Mouse (Mus musculus): Measurements from ENCODE around the gene Bcor. TPM values are rescaled to one million over a fixed set of nuclear protein-coding genes. Genes with fewer than 3 reads are reported as not detected.

Bcor gene
- polyA plus RNA-seq, 1 experiment from 2014 or later, result 20.6 TPM

DNA sequence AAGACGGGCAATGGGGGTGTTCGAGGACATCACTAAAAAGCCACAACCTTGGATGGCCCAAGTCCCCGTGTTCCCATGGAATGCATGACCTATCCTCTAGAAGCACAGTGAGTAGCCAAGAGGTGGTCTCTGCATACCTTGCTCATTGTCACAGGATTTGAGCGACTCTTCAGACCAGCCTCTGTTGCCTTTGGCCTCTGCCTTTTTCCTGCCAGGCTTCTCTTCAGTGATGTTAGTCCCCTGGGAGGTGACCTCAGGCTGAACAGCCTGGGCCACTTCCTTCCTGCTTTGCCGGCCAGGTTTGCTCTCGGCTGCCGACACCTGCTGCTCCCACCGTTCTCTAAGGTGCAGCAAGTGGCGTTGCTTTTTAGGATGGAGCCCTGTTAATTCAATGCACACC lies 112.0 kb downstream of the Bcor start:
- H3K9ac ChIP-seq (replicated peaks; ENCODE audit: low read depth, low read length), result no peak overlapping the region
- no peak overlapping the region for H3K27ac ChIP-seq (ENCODE audit: low read length)
- 42% methylated on average over 9 of the region's 9 CpGs for WGBS
- H3K4me1 ChIP-seq (ENCODE audit: control insufficient read depth, insufficient read depth, low read length), result no peaks in the 10 kb centered on the region
- H3K36me3 ChIP-seq (ENCODE audit: control insufficient read depth, insufficient read depth, low read length), result peaks cover 6% of the 10 kb centered on the region; the same call in 1 of the 2 replicates
- H3K4me3 ChIP-seq (ENCODE audit: low read depth, low read length), result no peak overlapping the region
- H3K27me3 ChIP-seq (ENCODE audit: control insufficient read depth, insufficient read depth, low read length), result no peaks in the 10 kb centered on the region
- no peaks in the 10 kb centered on the region for H3K9me3 ChIP-seq (ENCODE audit: control insufficient read depth, low read depth, low read length)
- no peak overlapping the region for H3K4me2 ChIP-seq (replicated peaks; ENCODE audit: low read depth, low read length)
- no peak for ATAC-seq (ENCODE audit: insufficient number of reproducible peaks, insufficient read depth, low FRiP score, low read depth)

DNA sequence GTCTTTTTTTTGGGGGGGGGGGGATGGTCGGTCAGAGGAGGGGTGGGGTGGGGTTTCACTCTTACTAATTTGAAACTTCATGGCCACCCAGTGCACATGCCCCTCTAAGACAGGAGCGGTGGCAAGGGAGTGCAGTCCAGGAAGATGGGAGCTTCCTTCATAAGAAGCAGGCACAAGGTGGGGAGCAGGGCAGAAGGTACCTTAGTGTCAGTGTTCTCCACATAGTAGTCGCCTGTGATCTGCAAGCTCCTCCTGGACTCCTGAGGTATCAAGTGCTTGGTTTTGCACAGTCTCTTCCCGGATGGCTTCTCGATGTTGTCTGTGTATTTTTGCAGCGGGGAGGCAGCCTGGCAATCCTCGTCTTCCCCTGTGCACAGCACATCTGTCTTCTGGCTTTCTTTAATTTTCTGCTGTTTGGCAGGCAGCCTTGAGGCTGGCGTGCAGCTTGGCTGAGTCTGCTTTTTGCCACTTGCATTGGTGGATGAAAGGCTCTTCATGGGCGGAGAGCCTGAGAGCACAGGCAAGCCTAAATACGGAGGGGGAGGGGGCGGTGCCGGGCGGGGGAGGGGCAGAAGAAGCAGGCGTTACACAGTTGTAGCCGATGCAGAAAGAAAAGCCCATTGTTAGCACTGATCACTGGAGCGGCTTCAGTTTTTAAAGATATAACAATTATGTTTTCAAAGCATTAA lies 112.8 kb downstream of the Bcor start:
- Histone ChIP-seq H3K36me3 (ENCODE audit: control insufficient read depth, insufficient read depth, low read length) (peaks cover 6% of the 10 kb centered on the region; the same call in 1 of the 2 replicates), H3K27ac (ENCODE audit: low read length) (no peak overlapping the region), H3K9me3 (ENCODE audit: control insufficient read depth, low read depth, low read length) (no peaks in the 10 kb centered on the region), H3K4me1 (ENCODE audit: control insufficient read depth, insufficient read depth, low read length) (no peaks in the 10 kb centered on the region), H3K4me2 (replicated peaks; ENCODE audit: low read depth, low read length) (no peak overlapping the region), H3K9ac (replicated peaks; ENCODE audit: low read depth, low read length) (no peak overlapping the region), H3K4me3 (ENCODE audit: low read depth, low read length) (no peak overlapping the region), H3K27me3 (ENCODE audit: control insufficient read depth, insufficient read depth, low read length) (no peaks in the 10 kb centered on the region)
- ATAC-seq (ENCODE audit: insufficient number of reproducible peaks, insufficient read depth, low FRiP score, low read depth), result no peak
- WGBS, result 34% methylated on average over 16 of the region's 16 CpGs

- Histone ChIP-seq H3K36me3 (ENCODE audit: control insufficient read depth, insufficient read depth, low read length) (peaks cover 6% of the 10 kb centered on the region; the same call in 1 of the 2 replicates), H3K9ac (replicated peaks; ENCODE audit: low read depth, low read length) (no peak overlapping the region), H3K27me3 (ENCODE audit: control insufficient read depth, insufficient read depth, low read length) (no peaks in the 10 kb centered on the region), H3K27ac (ENCODE audit: low read length) (no peak overlapping the region), H3K4me1 (ENCODE audit: control insufficient read depth, insufficient read depth, low read length) (no peaks in the 10 kb centered on the region), H3K9me3 (ENCODE audit: control insufficient read depth, low read depth, low read length) (no peaks in the 10 kb centered on the region), H3K4me2 (replicated peaks; ENCODE audit: low read depth, low read length) (no peak overlapping the region), H3K4me3 (ENCODE audit: low read depth, low read length) (no peak overlapping the region)
- WGBS, result 62% methylated on average over 13 of the region's 13 CpGs
- no peak for ATAC-seq (ENCODE audit: insufficient number of reproducible peaks, insufficient read depth, low FRiP score, low read depth)
These were observed 113.5 kb downstream of the Bcor start for GRCm38 (mm10) chrX:12046676-12047075.

DNA sequence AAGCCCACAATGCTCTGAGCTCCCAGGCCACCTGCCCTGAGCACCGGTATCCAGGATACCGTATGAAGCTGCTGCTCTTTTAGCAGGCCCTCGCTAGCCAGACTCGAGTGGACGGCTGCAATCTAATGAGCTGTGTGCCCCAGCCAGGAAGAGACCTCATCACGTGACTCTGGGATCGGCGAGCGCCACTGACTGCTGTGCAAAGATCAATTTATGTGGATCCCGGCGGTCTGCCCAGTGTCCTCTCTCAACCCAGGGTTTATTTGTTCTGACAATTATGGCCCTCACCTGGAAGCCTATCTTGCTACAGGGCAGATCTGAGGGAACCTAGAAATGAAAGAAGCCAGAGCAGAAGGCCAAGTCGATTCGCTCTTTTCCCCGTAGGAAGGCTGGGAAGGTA lies 116.8 kb downstream of the Bcor start:
- no peak overlapping the region for H3K27ac ChIP-seq (ENCODE audit: low read length)
- WGBS, result 77% methylated on average over 14 of the region's 14 CpGs
- no peaks in the 10 kb centered on the region for H3K4me1 ChIP-seq (ENCODE audit: control insufficient read depth, insufficient read depth, low read length)
- no peak overlapping the region for H3K4me2 ChIP-seq (replicated peaks; ENCODE audit: low read depth, low read length)
- no peak for ATAC-seq (ENCODE audit: insufficient number of reproducible peaks, insufficient read depth, low FRiP score, low read depth)
- no peaks in the 10 kb centered on the region for H3K9me3 ChIP-seq (ENCODE audit: control insufficient read depth, low read depth, low read length)
- no peaks in the 10 kb centered on the region for H3K27me3 ChIP-seq (ENCODE audit: control insufficient read depth, insufficient read depth, low read length)
- no peak overlapping the region for H3K9ac ChIP-seq (replicated peaks; ENCODE audit: low read depth, low read length)
- no peak overlapping the region for H3K4me3 ChIP-seq (ENCODE audit: low read depth, low read length)
- H3K36me3 ChIP-seq (ENCODE audit: control insufficient read depth, insufficient read depth, low read length), result peaks cover 12% of the 10 kb centered on the region; the same call in 1 of the 2 replicates

GRCm38 (mm10) chrX:12041453-12041852 lies 118.7 kb downstream of the Bcor start:
- Histone ChIP-seq H3K4me3 (ENCODE audit: low read depth, low read length) (no peak overlapping the region), H3K27me3 (ENCODE audit: control insufficient read depth, insufficient read depth, low read length) (no peaks in the 10 kb centered on the region), H3K9ac (replicated peaks; ENCODE audit: low read depth, low read length) (no peak overlapping the region), H3K4me2 (replicated peaks; ENCODE audit: low read depth, low read length) (no peak overlapping the region), H3K4me1 (ENCODE audit: control insufficient read depth, insufficient read depth, low read length) (no peaks in the 10 kb centered on the region), H3K36me3 (ENCODE audit: control insufficient read depth, insufficient read depth, low read length) (peaks cover 14% of the 10 kb centered on the region; the same call in 1 of the 2 replicates), H3K27ac (ENCODE audit: low read length) (no peak overlapping the region), H3K9me3 (ENCODE audit: control insufficient read depth, low read depth, low read length) (no peaks in the 10 kb centered on the region)
- ATAC-seq (ENCODE audit: insufficient number of reproducible peaks, insufficient read depth, low FRiP score, low read depth), result no peak
- WGBS, result 90% methylated on average over 5 of the region's 5 CpGs

GRCm38 (mm10) chrX:12014726-12015464 lies 145.3 kb downstream of the Bcor start:
- H3K4me1 ChIP-seq (ENCODE audit: control insufficient read depth, insufficient read depth, low read length), result no peaks in the 10 kb centered on the region
- no peak overlapping the region for H3K27ac ChIP-seq (ENCODE audit: low read length)
- no peak overlapping the region for H3K9ac ChIP-seq (replicated peaks; ENCODE audit: low read depth, low read length)
- no peaks in the 10 kb centered on the region for H3K9me3 ChIP-seq (ENCODE audit: control insufficient read depth, low read depth, low read length)
- H3K4me2 ChIP-seq (replicated peaks; ENCODE audit: low read depth, low read length), result no peak overlapping the region
- H3K36me3 ChIP-seq (ENCODE audit: control insufficient read depth, insufficient read depth, low read length), result no peaks in the 10 kb centered on the region
- H3K4me3 ChIP-seq (ENCODE audit: low read depth, low read length), result no peak overlapping the region
- H3K27me3 ChIP-seq (ENCODE audit: control insufficient read depth, insufficient read depth, low read length), result no peaks in the 10 kb centered on the region
- ATAC-seq (ENCODE audit: insufficient number of reproducible peaks, insufficient read depth, low FRiP score, low read depth), result no peak
- 53% methylated on average over 15 of the region's 15 CpGs for WGBS

GRCm38 (mm10) chrX:12010660-12011059 lies 149.5 kb downstream of the Bcor start:
- H3K27ac ChIP-seq (ENCODE audit: low read length), result no peak overlapping the region
- WGBS, result 64% methylated on average over 1 of the region's 1 CpGs

DNA sequence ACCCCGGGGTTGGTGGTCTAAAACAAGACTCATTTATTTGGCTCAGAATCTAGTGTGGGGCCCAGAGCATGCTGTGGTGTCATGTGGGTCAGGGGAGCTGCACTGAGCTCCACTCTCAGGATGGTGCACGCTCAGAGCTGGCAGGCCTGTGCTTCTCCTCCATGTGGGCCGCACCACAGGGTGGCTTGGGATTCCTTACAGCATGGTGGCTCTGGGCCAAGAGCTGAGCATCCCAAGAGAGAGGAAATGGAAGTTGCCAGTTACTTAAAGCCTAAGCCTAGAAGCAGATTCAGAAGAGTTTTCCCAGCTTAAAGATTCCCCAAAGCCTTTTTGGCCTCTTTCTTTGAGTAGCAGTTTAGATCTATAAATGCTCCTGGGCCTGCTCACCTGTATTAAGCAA lies 151.1 kb downstream of the Bcor start:
- H3K9me3 ChIP-seq (ENCODE audit: control insufficient read depth, low read depth, low read length), result no peaks in the 10 kb centered on the region
- no peak overlapping the region for H3K4me3 ChIP-seq (ENCODE audit: low read depth, low read length)
- 31% methylated on average over 3 of the region's 3 CpGs for WGBS
- no peaks in the 10 kb centered on the region for H3K36me3 ChIP-seq (ENCODE audit: control insufficient read depth, insufficient read depth, low read length)
- H3K4me1 ChIP-seq (ENCODE audit: control insufficient read depth, insufficient read depth, low read length), result no peaks in the 10 kb centered on the region; the same call in 1 of the 2 replicates
- ATAC-seq (ENCODE audit: insufficient number of reproducible peaks, insufficient read depth, low FRiP score, low read depth), result no peak
- 0 out of 2 replicates have a peak, but pooled peaks cover 2% of the 10 kb centered on the region for H3K27me3 ChIP-seq (ENCODE audit: control insufficient read depth, insufficient read depth, low read length)
- H3K9ac ChIP-seq (replicated peaks; ENCODE audit: low read depth, low read length), result no peak overlapping the region
- no peak overlapping the region for H3K27ac ChIP-seq (ENCODE audit: low read length)
- H3K4me2 ChIP-seq (replicated peaks; ENCODE audit: low read depth, low read length), result no peak overlapping the region

More at GRCm38 (mm10) chrX:12010660-12011059, 149.5 kb downstream of the Bcor start:
- no peaks in the 10 kb centered on the region for H3K9me3 ChIP-seq (ENCODE audit: control insufficient read depth, low read depth, low read length)
- no peak overlapping the region for H3K4me3 ChIP-seq (ENCODE audit: low read depth, low read length)
- H3K4me1 ChIP-seq (ENCODE audit: control insufficient read depth, insufficient read depth, low read length), result no peaks in the 10 kb centered on the region
- 0 out of 2 replicates have a peak, but pooled peaks cover 2% of the 10 kb centered on the region for H3K27me3 ChIP-seq (ENCODE audit: control insufficient read depth, insufficient read depth, low read length)
- no peak overlapping the region for H3K4me2 ChIP-seq (replicated peaks; ENCODE audit: low read depth, low read length)
- no peak for ATAC-seq (ENCODE audit: insufficient number of reproducible peaks, insufficient read depth, low FRiP score, low read depth)
- H3K36me3 ChIP-seq (ENCODE audit: control insufficient read depth, insufficient read depth, low read length), result no peaks in the 10 kb centered on the region
- no peak overlapping the region for H3K9ac ChIP-seq (replicated peaks; ENCODE audit: low read depth, low read length)
